Mouse (Mus musculus): ENCODE data around the gene Rapgef4.

DNA sequence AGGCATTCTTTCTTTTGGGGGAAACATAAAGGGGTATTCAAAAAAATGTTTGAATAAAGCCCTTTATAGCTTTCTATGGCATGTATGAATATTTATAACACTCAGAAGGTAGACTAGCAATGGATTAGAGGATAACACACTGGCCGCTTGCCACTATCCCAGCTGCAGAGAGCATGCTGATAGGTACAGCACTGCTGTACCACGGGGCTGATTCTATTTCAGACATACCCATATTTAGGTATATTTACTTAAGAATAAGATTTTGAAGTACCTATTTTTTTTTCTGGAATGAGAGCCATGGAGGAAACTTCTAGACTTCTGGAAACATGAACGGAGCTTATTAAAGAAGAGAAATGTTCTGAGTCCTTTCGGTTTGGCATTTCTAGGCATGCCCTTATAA is 264.6 kb downstream of the Rapgef4 start:
- no peak for TF ChIP-seq CTCF (IDR thresholded peaks at IDR 0.05; ENCODE audit: insufficient read depth, low read length)
- TF ChIP-seq POLR2A (IDR thresholded peaks at IDR 0.05; ENCODE audit: borderline replicate concordance, extremely low read depth, low read depth, low read length), result no peak
